27 mouse cellular contexts compared by ENCODE assay signal in the genomic region with DNA sequence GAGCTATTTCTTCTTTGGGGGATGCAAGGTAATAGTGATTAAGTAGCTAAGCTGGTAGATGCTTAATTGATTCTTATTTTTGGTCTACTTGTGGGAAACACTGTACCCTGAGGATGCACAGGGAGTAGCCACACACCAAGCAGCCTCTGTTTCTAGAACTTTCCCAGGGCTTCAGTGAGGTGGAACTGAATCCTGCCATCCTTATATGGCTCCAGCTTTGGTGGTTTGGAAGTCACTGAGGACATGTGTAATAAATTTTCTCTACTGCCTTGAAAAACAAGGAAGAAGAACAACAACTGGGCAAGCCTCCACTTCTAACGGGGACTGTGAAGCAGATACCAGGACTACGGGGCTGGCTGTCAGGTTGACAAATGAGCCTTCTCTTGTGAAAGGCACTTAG.
A peak's percentile ranks its signal among the peaks of the same experiment; 100 is the strongest.
DNase-seq lines count a peak whose midpoint lies in the region; ATAC-seq lines count a peak whose summit lies in the region.
"Had no signal": no experiment of that assay in that cellular context is flagged by ENCODE, and none has a peak within 500 bp of the region (broad histone marks: within the 10 kb centered on the region; RNA-seq: fewer than 3 reads in every experiment).

No protein-coding gene starts in this region.

- no peak overlapping the region for H3K4me3 ChIP-seq in kidney, embryonic 14.5 days (ENCODE audit: low read length)
- H3K4me3 ChIP-seq in kidney, embryonic 16.5 days (ENCODE audit: low read length), result no peak overlapping the region
- H3K4me3 ChIP-seq in forebrain, embryonic 13.5 days, result no peak overlapping the region
- H3K4me3 ChIP-seq: heart, embryonic 10.5 days; heart, embryonic 15.5 days; hindbrain, embryonic 12.5 days; liver, embryonic 12.5 days; midbrain, embryonic 13.5 days; neural tube, embryonic 13.5 days had no signal

- no peak overlapping the region for H3K4me2 ChIP-seq in kidney, embryonic 14.5 days (replicated peaks; ENCODE audit: low read depth, low read length)
- no peak overlapping the region for H3K4me2 ChIP-seq in kidney, embryonic 16.5 days (replicated peaks; ENCODE audit: low read depth, low read length)
- H3K4me2 ChIP-seq in forebrain, embryonic 13.5 days, result no peak overlapping the region
- H3K4me2 ChIP-seq: heart, embryonic 15.5 days; hindbrain, embryonic 12.5 days; liver, embryonic 12.5 days; midbrain, embryonic 13.5 days; neural tube, embryonic 13.5 days had no signal

- H3K4me1 ChIP-seq in kidney, embryonic 14.5 days (ENCODE audit: control insufficient read depth, insufficient read depth, low read length), result 0 out of 2 replicates have a peak, but pooled peaks cover 5% of the 10 kb centered on the region
- peaks cover 5% of the 10 kb centered on the region; the same call in 1 of the 2 replicates for H3K4me1 ChIP-seq in kidney, embryonic 16.5 days (ENCODE audit: insufficient read depth, low read length)
- H3K4me1 ChIP-seq in forebrain, embryonic 13.5 days, result no peaks in the 10 kb centered on the region
- H3K4me1 ChIP-seq: heart, embryonic 10.5 days; heart, embryonic 15.5 days; hindbrain, embryonic 12.5 days; liver, embryonic 12.5 days; midbrain, embryonic 13.5 days; neural tube, embryonic 13.5 days had no signal

- ATAC-seq in kidney, embryonic 14.5 days (ENCODE audit: low FRiP score, low TSS enrichment), result peak; percentile 54
- no peak for ATAC-seq in kidney, embryonic 16.5 days (ENCODE audit: low FRiP score, low TSS enrichment)
- no peak for ATAC-seq in forebrain, embryonic 13.5 days
- ATAC-seq: forebrain, embryonic 14.5 days; intestine, postnatal 0 days; liver, embryonic 12.5 days; liver, postnatal 0 days; midbrain, embryonic 13.5 days had no signal

- no peaks in the 10 kb centered on the region for H3K9me3 ChIP-seq in kidney, embryonic 14.5 days (ENCODE audit: control insufficient read depth, low read length)
- no peaks in the 10 kb centered on the region for H3K9me3 ChIP-seq in kidney, embryonic 16.5 days (ENCODE audit: low read length)
- no peaks in the 10 kb centered on the region for H3K9me3 ChIP-seq in forebrain, embryonic 13.5 days (replicated peaks)
- H3K9me3 ChIP-seq: heart, embryonic 10.5 days; heart, embryonic 15.5 days; hindbrain, embryonic 12.5 days; liver, embryonic 12.5 days; midbrain, embryonic 13.5 days; neural tube, embryonic 13.5 days had no signal

- WGBS in kidney, embryonic 14.5 days, result 0% methylated on average over 2 of the region's 2 CpGs
- 2% methylated on average over 2 of the region's 2 CpGs for WGBS in kidney, embryonic 16.5 days
- 78% methylated on average over 2 of the region's 2 CpGs for WGBS in forebrain, embryonic 13.5 days

- no peaks in the 10 kb centered on the region for H3K36me3 ChIP-seq in kidney, embryonic 14.5 days (ENCODE audit: control insufficient read depth, insufficient read depth, low read length)
- no peaks in the 10 kb centered on the region for H3K36me3 ChIP-seq in kidney, embryonic 16.5 days (ENCODE audit: insufficient read depth, low read length)
- H3K36me3 ChIP-seq in forebrain, embryonic 13.5 days (ENCODE audit: poor library complexity, severe bottlenecking), result no peaks in the 10 kb centered on the region
- H3K36me3 ChIP-seq: heart, embryonic 10.5 days; heart, embryonic 15.5 days; hindbrain, embryonic 12.5 days; liver, embryonic 12.5 days; midbrain, embryonic 13.5 days; neural tube, embryonic 13.5 days had no signal

- H3K27me3 ChIP-seq in kidney, embryonic 14.5 days (ENCODE audit: control insufficient read depth, insufficient read depth, low read length), result no peaks in the 10 kb centered on the region
- no peaks in the 10 kb centered on the region for H3K27me3 ChIP-seq in kidney, embryonic 16.5 days (ENCODE audit: insufficient read depth, low read length)
- no peaks in the 10 kb centered on the region for H3K27me3 ChIP-seq in forebrain, embryonic 13.5 days
- H3K27me3 ChIP-seq: heart, embryonic 15.5 days; hindbrain, embryonic 12.5 days; liver, embryonic 12.5 days; midbrain, embryonic 13.5 days; neural tube, embryonic 13.5 days had no signal

- H3K9ac ChIP-seq in kidney, embryonic 14.5 days (ENCODE audit: low read depth, low read length), result no peak overlapping the region
- H3K9ac ChIP-seq in kidney, embryonic 16.5 days (replicated peaks; ENCODE audit: low read length), result no peak overlapping the region
- H3K9ac ChIP-seq in forebrain, embryonic 13.5 days, result no peak overlapping the region
- H3K9ac ChIP-seq: heart, embryonic 15.5 days; hindbrain, embryonic 12.5 days; liver, embryonic 12.5 days; liver, postnatal 0 days; midbrain, embryonic 13.5 days; neural tube, embryonic 13.5 days had no signal

- H3K27ac ChIP-seq in kidney, embryonic 14.5 days (ENCODE audit: low read depth, low read length), result no peak overlapping the region
- H3K27ac ChIP-seq in kidney, embryonic 16.5 days (ENCODE audit: low read length), result no peak overlapping the region
- H3K27ac ChIP-seq in forebrain, embryonic 13.5 days, result no peak overlapping the region
- H3K27ac ChIP-seq: heart, embryonic 10.5 days; heart, embryonic 15.5 days; hindbrain, embryonic 12.5 days; liver, embryonic 12.5 days; macrophage; midbrain, embryonic 13.5 days; neural tube, embryonic 13.5 days had no signal

- DNase-seq in adrenal gland, postnatal 14 days, result peak; percentile 59
- no peak for DNase-seq in adrenal gland, adult (ENCODE audit: inconsistent age in 2 of 2, low spot score in 1 of 2)
- peak; percentile 5 for DNase-seq in lung, postnatal 14 days
- DNase-seq in lung, postnatal 25 days (ENCODE audit: low spot score), result no peak
- DNase-seq: B cell, adult 2 months; cerebellum, adult 8-10 months; cerebellum, postnatal 25 days; gastrocnemius, postnatal 25 days; heart, adult 11 months; heart, postnatal 36 days; layer of hippocampus, postnatal 36 days; left cerebral cortex, postnatal 4 days; liver, postnatal 0 days; thymus, adult 2 months; thymus, postnatal 36 days had no signal

Comparison
In these comparisons a context has a peak if more than half of its experiments do, and no peak if none do; other contexts are left out.
1. DNase-seq: peak in adrenal gland, postnatal 14 days (single experiment) and lung, postnatal 14 days (single experiment); none in adrenal gland, adult (0 of 2) and lung, postnatal 25 days (single experiment).